Mouse (Mus musculus) heart, adult 2 months (tissue): Measurements from ENCODE around the gene Samd13.

Experiments used
- CTCF ChIP-seq: fragments of 200-600 bp; IDR thresholded peaks from 2 replicates; pipeline ENCODE4 v1.8.1; 2022; ENCODE audit warnings: antibody characterized with exemption, mild to moderate bottlenecking, moderate library complexity
- EP300 ChIP-seq: fragments of 200-500 bp; IDR thresholded peaks from 2 replicates; pipeline ENCODE4 v1.6.1; 2011; ENCODE audit warnings: low read depth, low read length, control low read depth; ENCODE audit not compliant: insufficient read depth
- POLR2A ChIP-seq: fragments of 200-500 bp; IDR thresholded peaks from 2 replicates; pipeline ENCODE4 v1.6.1; 2011; ENCODE audit warnings: mild to moderate bottlenecking, low read depth, low read length, control low read depth; ENCODE audit not compliant: insufficient read depth

DNA sequence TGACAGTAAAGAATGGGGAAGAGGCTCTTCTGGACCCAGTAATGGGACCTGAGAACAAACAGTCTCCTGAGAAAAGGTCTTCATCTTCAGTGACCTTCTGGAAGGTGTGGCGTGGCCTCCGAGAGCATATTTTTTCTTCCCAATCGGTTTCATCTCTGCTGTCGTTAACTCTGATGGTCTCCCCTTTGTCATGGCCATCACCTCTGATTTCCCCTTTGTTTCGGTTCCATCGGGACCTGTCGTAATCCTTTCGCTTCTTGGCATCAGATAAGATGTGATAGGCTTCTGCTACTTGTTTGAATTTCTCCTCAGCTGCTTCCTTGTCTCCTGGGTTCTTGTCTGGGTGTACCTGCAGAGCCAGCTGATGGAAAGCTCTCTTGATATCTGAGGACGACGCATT, 34.7 kb downstream of the Samd13 start:
- TF ChIP-seq POLR2A (no peak), CTCF (no peak), EP300 (no peak)
